Mouse (Mus musculus) hindbrain, embryonic 16.5 days (tissue): ENCODE data around the gene Ptpro. TPM values are rescaled to one million over a fixed set of nuclear protein-coding genes. Genes with fewer than 3 reads are reported as not detected.
"Not testable (repeated sequence)": the region's sequence is repeated elsewhere in the genome, so short reads cannot be mapped to it uniquely, and the experiment has no call there.

Experiments
- ATAC-seq: fragments of 200-750 bp; cut with Nextera tagmentation; 2 replicates; pipeline ENCODE4 v1.8.0; 2017; ENCODE audit warnings: moderate TSS enrichment, moderate library complexity
- H3K27ac ChIP-seq: fragments of 300-500 bp; sonication (generic); 2 replicates; pipeline ENCODE4 v1.5.1; 2014; ENCODE audit warnings: low read depth, mild to moderate bottlenecking, control low read depth, low read length, moderate library complexity
- H3K27me3 ChIP-seq: fragments of 300-500 bp; sonication (generic); replicated peaks from 2 replicates; pipeline ENCODE4 v1.6.1; 2014; ENCODE audit warnings: low read length; ENCODE audit not compliant: control insufficient read depth, insufficient read depth
- H3K36me3 ChIP-seq: fragments of 300-500 bp; sonication (generic); 2 replicates; pipeline ENCODE4 v1.6.1; 2014; ENCODE audit warnings: mild to moderate bottlenecking, low read length, moderate library complexity, mixed read lengths; ENCODE audit not compliant: control insufficient read depth, insufficient read depth
- H3K4me1 ChIP-seq: fragments of 300-500 bp; sonication (generic); 2 replicates; pipeline ENCODE4 v1.6.1; 2014; ENCODE audit warnings: low read depth, low read length; ENCODE audit not compliant: control insufficient read depth, insufficient read depth
- H3K4me2 ChIP-seq: fragments of 300-500 bp; sonication (generic); 2 replicates; pipeline ENCODE4 v1.6.1; 2014; ENCODE audit warnings: mild to moderate bottlenecking, low read length, control low read depth, moderate library complexity
- H3K4me3 ChIP-seq: fragments of 300-500 bp; sonication (generic); 2 replicates; pipeline ENCODE4 v1.5.1; 2014; ENCODE audit warnings: mild to moderate bottlenecking, low read length, control low read depth, moderate library complexity
- H3K9ac ChIP-seq: fragments of 300-500 bp; sonication (generic); 2 replicates; pipeline ENCODE4 v1.6.1; 2014; ENCODE audit warnings: low read depth, mild to moderate bottlenecking, control low read depth, low read length, moderate library complexity
- H3K9me3 ChIP-seq: fragments of 300-500 bp; sonication (generic); 2 replicates; pipeline ENCODE4 v1.6.1; 2014; ENCODE audit warnings: mild to moderate bottlenecking, low read length, moderate library complexity; ENCODE audit not compliant: control insufficient read depth
- WGBS: fragments of 180-500 bp; shearing (Covaris S2); extraction: QIAGEN DNeasy Blood & Tissue Kit; methylation state at CpG from one replicate; pipeline ENCODE4 v1.1.7; 2014; 5-methylcytosine and 5-hydroxymethylcytosine counted together
- polyA plus RNA-seq: library from polyadenylated mRNA; unstranded; fragments of >200 nt; fragmentation: Nextera tagmentation; extraction: Ambion mirVana; gene quantifications from 2 replicates; pipeline ENCODE4 v1.2.1, GENCODE M21; 2015

The Ptpro gene
- polyA plus RNA-seq, 1 experiment from 2014 or later, result 39.2 TPM

- 92% methylated on average over 2 of the region's 2 CpGs for WGBS
- ATAC-seq, result no peak
- no peaks in the 10 kb centered on the region for H3K36me3 ChIP-seq
These were observed 214.1 kb downstream of the Ptpro start for GRCm38 (mm10) chr6:137466256-137466655.

GRCm38 (mm10) chr6:137467696-137468095 is 215.6 kb downstream of the Ptpro start:
- 79% methylated on average over 3 of the region's 3 CpGs for WGBS
- Histone ChIP-seq H3K27ac (no peak overlapping the region), H3K9ac (no peak overlapping the region), H3K27me3 (no peaks in the 10 kb centered on the region), H3K4me2 (no peak overlapping the region), H3K36me3 (no peaks in the 10 kb centered on the region), H3K4me3 (no peak overlapping the region), H3K4me1 (peaks cover 16% of the 10 kb centered on the region), H3K9me3 (no peaks in the 10 kb centered on the region)
- ATAC-seq, result no peak

More at GRCm38 (mm10) chr6:137466256-137466655, 214.1 kb downstream of the Ptpro start:
- no peak overlapping the region for H3K4me2 ChIP-seq
- H3K27ac ChIP-seq, result no peak overlapping the region
- no peak overlapping the region for H3K4me3 ChIP-seq
- peaks cover 9% of the 10 kb centered on the region for H3K4me1 ChIP-seq
- H3K9me3 ChIP-seq, result no peaks in the 10 kb centered on the region
- H3K9ac ChIP-seq, result no peak overlapping the region
- no peaks in the 10 kb centered on the region for H3K27me3 ChIP-seq

- Histone ChIP-seq H3K4me1 (peaks cover 16% of the 10 kb centered on the region), H3K9me3 (no peaks in the 10 kb centered on the region), H3K27ac (no peak overlapping the region), H3K27me3 (no peaks in the 10 kb centered on the region), H3K4me2 (no peak overlapping the region), H3K36me3 (no peaks in the 10 kb centered on the region), H3K4me3 (no peak overlapping the region), H3K9ac (no peak overlapping the region)
- 95% methylated on average over 4 of the region's 4 CpGs for WGBS
- no peak for ATAC-seq
These were observed 217.4 kb downstream of the Ptpro start for GRCm38 (mm10) chr6:137469541-137469940.

- no peaks in the 10 kb centered on the region for H3K9me3 ChIP-seq
- 29% methylated on average over 11 of the region's 11 CpGs for WGBS
- no peak overlapping the region for H3K9ac ChIP-seq
- no peak overlapping the region for H3K4me3 ChIP-seq
- H3K4me2 ChIP-seq, result no peak overlapping the region
- no peaks in the 10 kb centered on the region for H3K27me3 ChIP-seq
- H3K27ac ChIP-seq, result peak overlapping the region; percentile 56
- peaks cover 16% of the 10 kb centered on the region for H3K4me1 ChIP-seq
- H3K36me3 ChIP-seq, result no peaks in the 10 kb centered on the region
- ATAC-seq, result peak; percentile 80
These were observed 218.9 kb downstream of the Ptpro start for GRCm38 (mm10) chr6:137470901-137471598.

GRCm38 (mm10) chr6:137472129-137472528 is 220.0 kb downstream of the Ptpro start:
- ATAC-seq, result peak; percentile 61
- Histone ChIP-seq H3K4me1 (peaks cover 16% of the 10 kb centered on the region), H3K4me3 (no peak overlapping the region), H3K4me2 (no peak overlapping the region), H3K36me3 (no peaks in the 10 kb centered on the region), H3K9ac (no peak overlapping the region), H3K27me3 (no peaks in the 10 kb centered on the region), H3K27ac (peak overlapping the region; percentile 67), H3K9me3 (0 out of 2 replicates have a peak, but pooled peaks cover 4% of the 10 kb centered on the region)
- 41% methylated on average over 9 of the region's 9 CpGs for WGBS

GRCm38 (mm10) chr6:137473433-137473832 is 221.3 kb downstream of the Ptpro start:
- H3K4me3 ChIP-seq, result no peak overlapping the region
- H3K9me3 ChIP-seq, result 0 out of 2 replicates have a peak, but pooled peaks cover 4% of the 10 kb centered on the region
- WGBS, result 72% methylated on average over 1 of the region's 1 CpGs
- no peak overlapping the region for H3K9ac ChIP-seq
- H3K4me1 ChIP-seq, result peaks cover 16% of the 10 kb centered on the region
- no peak overlapping the region for H3K4me2 ChIP-seq
- no peak overlapping the region for H3K27ac ChIP-seq
- H3K27me3 ChIP-seq, result no peaks in the 10 kb centered on the region
- no peak for ATAC-seq
- H3K36me3 ChIP-seq, result no peaks in the 10 kb centered on the region

GRCm38 (mm10) chr6:137475695-137476094 is 223.6 kb downstream of the Ptpro start:
- not testable (repeated sequence) for H3K36me3 ChIP-seq, H3K9ac ChIP-seq, ATAC-seq, H3K9me3 ChIP-seq, H3K27ac ChIP-seq, H3K4me3 ChIP-seq, H3K27me3 ChIP-seq, H3K4me2 ChIP-seq
- peaks cover 12% of the 10 kb centered on the region for H3K4me1 ChIP-seq
- 96% methylated on average over 5 of the region's 5 CpGs for WGBS

- Histone ChIP-seq H3K4me1 (no peaks in the 10 kb centered on the region), H3K36me3 (peaks cover 4% of the 10 kb centered on the region; the same call in 1 of the 2 replicates), H3K27me3 (no peaks in the 10 kb centered on the region), H3K4me3 (no peak overlapping the region), H3K9me3 (no peaks in the 10 kb centered on the region), H3K4me2 (no peak overlapping the region), H3K9ac (no peak overlapping the region), H3K27ac (no peak overlapping the region)
- ATAC-seq, result no peak
- 73% methylated on average over 7 of the region's 7 CpGs for WGBS
These were observed 230.8 kb downstream of the Ptpro start for GRCm38 (mm10) chr6:137482891-137483290.

- no peaks in the 10 kb centered on the region for H3K4me1 ChIP-seq
- no peak overlapping the region for H3K4me3 ChIP-seq
- ATAC-seq, result no peak
- no peaks in the 10 kb centered on the region for H3K27me3 ChIP-seq
- H3K9ac ChIP-seq, result no peak overlapping the region
- no peak overlapping the region for H3K27ac ChIP-seq
- no peaks in the 10 kb centered on the region for H3K9me3 ChIP-seq
- peaks cover 6% of the 10 kb centered on the region; the same call in 1 of the 2 replicates for H3K36me3 ChIP-seq
- H3K4me2 ChIP-seq, result no peak overlapping the region
- WGBS, result 62% methylated on average over 6 of the region's 6 CpGs
These were observed 235.3 kb downstream of the Ptpro start for GRCm38 (mm10) chr6:137487443-137487842.
